Mouse (Mus musculus) retina, embryonic 14.5 days (tissue): Measurements from ENCODE around the gene Add3.
"Not testable (repeated sequence)": the region's sequence is repeated elsewhere in the genome, so short reads cannot be mapped to it uniquely, and the experiment has no call there.

Source experiments
- DNase-seq: peaks from one replicate; pipeline ENCODE4 v3.0.0-alpha.2; 2015; ENCODE audit warnings: low spot score

The Add3 gene

DNA sequence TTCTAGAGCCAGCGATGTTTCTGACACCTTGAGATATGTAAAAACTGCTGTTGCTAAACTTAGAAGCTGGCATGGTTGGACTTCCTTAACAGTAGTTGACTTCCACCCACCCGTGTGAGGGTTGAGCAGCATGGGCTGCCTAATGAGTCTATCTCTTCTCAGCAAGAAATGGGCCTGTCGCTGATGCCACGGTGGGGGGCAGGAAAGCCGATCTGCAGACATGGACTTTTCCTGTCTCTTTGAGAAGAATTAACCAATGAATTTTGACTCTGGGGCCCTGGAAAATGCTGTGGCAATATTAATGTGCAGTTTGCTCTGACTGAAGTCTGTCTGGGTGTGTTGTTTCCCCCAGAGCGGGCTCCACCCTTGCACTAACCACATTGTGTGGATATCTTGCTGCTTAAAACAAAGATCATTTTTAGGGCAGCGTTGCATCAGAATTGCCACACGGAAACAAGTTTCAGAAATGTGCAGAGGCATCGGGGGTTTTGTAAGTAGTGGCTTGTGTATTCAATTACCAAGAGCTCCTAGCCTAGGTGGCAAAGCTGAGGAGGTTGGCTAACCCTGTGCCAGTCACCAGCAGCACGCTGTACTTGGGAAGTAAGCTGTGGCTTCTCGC lies 53.8 kb downstream of the Add3 start:
- no peak for DNase-seq

DNA sequence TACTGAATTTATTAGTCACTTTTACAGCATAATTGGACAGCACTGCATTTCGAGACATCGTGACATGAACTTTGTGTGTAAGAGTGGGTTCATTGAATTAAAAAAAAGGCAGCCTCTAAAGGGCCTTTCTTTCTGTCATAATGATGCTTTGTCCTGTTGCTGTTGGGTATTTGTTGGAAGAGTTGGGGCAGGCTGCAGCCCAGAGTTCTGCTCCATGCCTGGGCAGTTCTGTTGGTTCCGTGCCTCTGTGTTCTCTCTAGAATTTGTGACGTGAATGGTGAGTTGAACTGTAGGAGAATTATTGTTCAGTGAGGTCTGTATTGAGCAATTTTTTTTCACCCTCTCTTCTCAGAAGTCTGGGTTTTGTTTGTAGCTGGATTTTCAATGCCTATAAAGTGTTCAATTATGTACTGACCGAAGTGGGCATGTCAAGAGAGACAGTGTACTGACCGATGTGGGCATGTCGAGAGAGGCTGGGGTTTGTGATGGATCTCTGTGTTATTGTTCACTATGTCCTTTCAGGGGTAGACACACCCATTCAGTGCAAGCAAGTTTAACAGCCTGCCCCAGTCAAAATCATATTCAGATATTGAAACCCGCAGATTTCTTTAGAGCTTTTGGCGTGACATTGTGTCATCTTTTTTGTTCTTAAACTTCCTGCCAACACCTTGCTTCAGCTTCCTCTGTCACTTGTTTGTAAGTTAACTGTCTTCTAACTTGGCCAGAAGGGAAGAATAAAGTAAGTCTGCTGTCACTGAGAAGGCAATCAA lies 54.7 kb downstream of the Add3 start:
- no peak for DNase-seq

DNA sequence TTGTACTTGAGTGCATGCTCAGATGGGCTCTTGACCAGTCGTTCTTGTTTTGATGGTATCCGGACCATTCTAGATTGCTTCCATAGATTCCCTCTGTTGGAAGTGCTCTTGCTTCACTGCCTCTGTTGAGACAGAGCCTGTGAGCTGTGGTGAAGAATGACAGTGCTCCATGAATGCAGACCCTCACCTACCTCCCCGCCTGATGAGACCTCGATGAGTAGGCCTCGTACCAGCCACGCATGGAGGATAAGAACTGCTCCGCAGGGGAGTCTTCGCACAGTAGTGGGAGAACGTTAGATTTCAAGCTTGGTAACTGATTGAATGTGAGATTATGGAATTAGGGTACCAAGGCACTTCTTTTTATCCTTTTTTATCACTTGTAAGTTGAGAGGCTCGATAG lies 56.7 kb downstream of the Add3 start:
- no peak for DNase-seq

DNA sequence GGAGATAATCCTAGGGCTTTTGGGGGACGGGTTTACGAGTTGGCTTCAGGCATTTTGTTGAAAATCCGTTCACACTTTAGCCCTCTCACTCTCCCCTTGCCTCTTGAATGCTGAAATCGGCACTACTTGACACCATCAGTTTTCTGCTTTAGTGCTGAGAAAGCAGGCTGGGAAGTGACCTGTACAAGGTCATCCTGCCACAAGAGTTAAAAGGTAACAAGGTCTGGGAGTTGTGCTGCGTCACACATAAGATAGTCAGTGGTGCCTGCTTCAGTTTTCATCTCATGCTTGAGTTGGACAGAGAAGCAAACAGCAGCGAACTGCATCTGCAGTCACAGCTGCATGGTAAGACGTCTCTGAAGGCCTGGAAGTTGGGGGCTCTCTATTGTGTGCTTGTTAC lies 57.5 kb downstream of the Add3 start:
- no peak for DNase-seq

DNA sequence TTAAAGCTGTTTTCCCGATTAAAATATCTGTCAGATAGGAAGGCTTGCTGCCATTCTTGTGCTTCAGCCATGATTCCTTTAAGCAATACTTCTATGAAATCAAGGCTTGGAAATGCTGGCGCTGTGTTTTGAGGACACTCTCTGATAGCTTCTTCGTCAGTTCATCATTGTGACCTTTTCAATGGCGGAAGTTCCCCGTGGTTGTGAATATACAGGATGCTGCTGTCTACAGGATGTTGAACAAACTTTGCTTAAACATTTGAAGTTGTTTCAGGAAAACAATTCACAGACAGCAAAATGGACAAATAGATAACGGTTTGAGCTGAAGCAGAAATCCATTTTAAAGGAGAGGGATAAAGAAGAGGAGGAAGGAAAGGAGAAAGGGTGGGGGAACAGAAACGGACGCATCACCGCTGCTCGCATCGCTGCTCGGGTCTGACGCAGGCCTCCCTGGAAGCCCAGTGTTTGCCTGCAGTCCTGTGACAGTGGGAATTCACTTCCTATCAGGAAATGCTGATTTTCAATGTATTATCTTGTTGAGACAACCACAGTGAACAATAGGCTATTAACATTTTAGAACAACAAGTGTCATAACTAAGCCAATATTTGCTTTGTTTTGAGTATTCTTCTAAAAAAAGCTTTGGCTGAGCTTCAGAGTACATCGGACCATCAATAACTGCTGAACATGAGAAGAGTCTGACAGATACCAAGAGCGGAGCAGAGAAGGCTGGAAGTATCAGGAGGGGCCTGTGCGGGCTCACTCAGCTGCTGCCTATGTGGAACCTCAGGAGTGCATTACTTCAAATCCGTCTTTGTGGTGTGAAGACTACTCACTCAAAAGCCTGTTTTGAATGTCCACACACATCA lies 58.7 kb downstream of the Add3 start:
- DNase-seq, result no peak

DNA sequence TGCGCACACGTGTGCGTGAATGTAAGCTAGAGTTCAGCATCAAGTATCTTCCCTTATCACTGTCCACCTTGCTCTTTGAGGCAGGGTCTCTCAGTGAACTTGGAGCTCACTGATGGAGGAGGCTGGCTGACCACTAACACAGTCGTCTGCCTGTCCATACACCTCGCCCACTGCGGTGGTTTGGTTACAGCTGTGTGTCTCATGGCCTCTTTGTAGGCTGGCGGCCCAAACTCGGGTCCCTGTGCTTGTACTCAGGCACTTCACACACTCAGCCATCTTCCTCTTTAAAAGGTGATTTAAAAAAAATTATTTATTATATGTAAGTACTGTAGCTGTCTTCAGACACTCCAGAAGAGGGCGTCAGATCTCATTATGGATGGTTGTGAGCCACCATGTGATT lies 59.5 kb downstream of the Add3 start:
- no peak for DNase-seq

DNA sequence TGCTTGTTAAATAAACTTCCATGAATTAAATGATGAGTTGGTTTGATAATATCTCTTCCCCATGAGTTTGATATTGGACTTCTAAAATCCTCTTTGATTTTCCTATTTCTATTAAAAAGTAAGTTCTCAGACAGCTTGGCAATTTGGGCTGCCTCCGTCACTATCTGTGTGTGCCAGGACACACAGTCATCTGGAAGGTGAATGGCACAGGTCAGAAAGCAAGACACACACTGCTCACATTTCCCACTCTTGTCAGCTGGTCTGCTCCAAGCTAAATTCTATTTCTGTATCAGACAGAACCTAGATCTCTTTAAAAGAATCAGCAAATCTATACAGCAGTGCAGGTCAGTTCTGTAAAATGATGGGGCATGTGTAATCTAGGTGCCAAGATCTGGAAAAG lies 61.9 kb downstream of the Add3 start:
- no peak for DNase-seq

DNA sequence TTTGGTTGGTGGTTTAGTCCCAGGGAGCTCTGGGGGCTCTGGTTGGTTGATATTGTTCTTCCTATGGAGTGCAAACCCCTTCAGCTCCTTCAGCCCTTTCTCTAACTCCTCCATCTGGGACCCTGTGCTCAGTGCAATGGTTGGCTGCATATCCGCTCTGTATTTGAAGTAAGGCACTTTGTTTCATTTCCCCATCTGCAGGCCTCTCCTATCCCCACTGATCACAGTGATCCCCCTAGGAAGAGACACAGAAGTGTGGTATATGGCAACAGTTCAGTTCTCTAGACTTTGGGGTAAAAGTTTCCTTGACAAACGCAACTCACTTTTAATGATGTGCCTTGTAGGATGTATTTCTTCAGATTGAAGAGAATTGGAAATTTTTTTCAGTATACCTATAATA lies 66.7 kb downstream of the Add3 start:
- no peak for DNase-seq

DNA sequence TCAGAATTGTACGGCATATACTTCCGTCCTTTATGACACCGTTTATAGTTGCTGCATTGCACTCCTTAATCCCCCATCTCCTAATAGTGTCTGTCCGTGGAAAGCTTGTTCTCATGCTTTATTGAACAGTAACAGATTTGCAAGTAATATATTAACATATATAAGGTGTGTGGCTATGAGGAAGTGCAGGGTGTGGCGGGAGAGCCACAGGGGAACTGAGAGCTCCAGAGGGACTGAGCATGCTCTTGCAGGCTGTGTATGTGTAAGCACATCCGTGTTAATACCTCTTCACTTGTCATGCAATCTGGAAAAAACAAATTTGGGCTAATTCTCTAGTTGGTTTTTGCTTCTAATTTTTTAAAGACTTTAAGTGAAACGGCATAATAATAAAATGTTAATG lies 68.6 kb downstream of the Add3 start:
- no peak for DNase-seq

DNA sequence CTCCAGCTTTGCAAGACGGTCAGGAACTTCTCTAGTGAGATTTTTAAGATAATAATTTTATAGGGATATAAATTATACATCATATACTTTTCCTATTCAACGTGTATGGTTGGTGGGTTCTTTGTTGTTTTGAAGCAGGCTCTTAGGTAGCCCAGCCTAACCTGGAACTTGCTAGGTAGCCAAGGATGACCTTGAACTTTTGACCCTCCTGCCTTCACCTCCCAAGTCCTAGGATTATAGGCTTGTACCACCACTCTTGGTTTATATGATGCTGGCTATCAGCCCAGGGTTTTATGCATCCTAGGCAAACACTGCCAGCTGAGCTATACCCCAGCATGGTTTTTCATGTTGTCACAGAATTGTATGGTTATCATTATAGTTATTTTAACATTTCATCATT lies 70.0 kb downstream of the Add3 start:
- no peak for DNase-seq

DNA sequence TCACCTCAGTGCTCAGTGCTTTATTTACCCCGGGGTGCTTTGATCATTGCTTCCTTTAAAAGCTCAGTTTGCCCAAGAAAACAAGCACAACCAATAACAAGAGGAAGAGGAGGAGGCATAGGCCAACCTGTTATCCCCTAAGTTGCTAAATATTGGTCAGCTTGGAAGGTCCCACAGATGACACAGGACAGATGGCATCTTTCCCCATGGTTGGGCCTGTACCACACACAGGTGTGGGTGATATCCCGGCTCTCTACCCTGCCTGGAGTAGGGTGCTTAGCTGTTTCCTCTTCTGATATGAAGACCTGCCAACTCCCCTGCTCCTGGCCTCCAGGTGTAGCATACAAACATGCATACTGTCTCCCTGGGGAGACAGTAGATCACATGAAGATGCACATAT lies 75.1 kb downstream of the Add3 start:
- no peak for DNase-seq

DNA sequence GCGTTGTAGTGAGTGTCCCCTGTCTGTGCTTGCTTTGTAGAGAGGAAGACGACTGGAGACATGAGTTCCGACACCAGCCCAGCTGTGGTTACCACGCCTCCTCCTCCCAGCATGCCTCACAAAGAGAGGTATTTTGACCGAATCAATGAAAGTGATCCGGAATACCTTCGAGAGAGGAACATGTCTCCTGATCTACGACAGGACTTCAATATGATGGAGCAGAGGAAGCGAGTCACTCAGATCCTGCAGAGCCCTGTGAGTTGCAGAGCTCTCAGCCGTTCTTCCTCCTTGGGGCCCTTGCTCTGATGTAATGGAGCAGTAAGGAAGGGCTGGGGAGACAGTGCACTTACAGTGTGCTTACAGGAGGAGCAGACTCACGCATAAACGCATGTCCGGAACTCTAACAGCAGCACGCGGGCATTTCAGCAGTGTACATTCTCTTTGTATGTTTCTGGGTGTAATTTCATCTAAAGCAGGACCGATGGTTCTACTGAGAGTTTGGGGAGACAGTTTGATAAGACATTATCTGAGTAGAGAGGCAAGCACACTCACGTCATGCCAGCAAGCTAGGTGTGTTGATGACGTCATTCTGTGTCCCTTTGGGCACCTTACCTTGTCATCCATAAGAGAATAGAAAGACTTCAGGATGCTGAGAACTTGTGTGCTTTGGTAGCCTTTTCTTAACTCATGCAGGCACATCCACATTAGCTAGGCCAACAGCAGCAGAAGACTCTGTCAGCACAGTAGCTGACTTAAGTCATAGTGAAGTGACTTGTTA lies 76.7 kb downstream of the Add3 start:
- DNase-seq, result no peak

DNA sequence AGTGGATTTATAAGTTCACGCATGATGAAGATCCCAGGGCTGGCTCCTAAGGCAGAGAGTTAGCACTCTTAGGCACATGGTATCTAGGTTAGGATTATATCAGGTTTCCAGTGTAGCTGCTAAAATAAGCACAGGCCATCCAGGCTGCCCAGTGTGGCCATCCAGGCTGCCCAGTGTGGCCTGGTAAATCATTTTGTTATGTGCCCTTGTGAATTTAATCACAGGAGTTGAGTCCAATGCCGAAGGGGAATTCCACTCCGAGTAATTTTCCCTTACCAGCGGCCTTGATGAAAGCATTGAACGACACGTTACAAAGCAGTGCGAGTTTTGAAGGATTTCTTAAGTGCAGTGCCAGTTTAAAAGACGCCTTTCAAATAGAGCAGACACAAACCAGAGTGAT lies 77.6 kb downstream of the Add3 start:
- no peak for DNase-seq

DNA sequence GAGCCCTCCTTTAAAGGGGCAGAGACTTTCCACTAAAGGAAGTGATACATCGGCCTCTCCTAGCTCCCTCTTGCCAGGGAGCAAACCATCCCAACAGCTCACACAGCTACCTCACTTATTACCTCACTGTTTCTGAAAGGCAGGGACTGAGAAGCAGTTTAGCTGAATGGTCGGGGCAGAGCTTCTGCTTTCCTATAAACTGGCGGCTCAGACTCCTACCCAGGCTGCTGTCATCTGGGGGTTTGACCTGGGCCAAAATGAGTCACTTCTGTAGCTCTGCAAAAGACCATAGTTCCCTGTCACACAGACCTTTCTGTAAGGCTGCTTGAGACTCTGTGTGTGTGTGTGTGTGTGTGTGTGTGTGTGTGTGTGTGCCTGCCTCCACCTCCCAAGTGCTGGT lies 79.1 kb downstream of the Add3 start:
- no peak for DNase-seq

DNA sequence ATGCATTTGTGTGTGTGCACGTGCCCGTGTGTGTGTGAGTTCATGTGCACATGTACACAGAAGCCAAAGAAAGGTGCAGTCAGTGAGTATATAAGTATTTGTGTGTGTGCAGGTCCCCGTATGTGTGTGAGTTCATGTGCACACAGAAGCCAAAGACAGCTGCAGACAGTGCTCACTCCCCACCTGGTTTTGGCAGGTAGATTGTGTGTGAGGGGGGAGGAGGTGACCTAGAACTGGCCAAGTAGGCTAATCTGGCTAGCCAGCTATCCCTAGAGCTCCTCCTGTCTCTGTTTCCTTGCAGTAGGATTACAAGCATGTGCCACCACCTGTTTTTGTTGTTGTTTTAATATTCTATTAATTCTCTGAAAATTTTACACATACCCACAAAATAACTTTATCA lies 80.9 kb downstream of the Add3 start:
- no peak for DNase-seq

DNA sequence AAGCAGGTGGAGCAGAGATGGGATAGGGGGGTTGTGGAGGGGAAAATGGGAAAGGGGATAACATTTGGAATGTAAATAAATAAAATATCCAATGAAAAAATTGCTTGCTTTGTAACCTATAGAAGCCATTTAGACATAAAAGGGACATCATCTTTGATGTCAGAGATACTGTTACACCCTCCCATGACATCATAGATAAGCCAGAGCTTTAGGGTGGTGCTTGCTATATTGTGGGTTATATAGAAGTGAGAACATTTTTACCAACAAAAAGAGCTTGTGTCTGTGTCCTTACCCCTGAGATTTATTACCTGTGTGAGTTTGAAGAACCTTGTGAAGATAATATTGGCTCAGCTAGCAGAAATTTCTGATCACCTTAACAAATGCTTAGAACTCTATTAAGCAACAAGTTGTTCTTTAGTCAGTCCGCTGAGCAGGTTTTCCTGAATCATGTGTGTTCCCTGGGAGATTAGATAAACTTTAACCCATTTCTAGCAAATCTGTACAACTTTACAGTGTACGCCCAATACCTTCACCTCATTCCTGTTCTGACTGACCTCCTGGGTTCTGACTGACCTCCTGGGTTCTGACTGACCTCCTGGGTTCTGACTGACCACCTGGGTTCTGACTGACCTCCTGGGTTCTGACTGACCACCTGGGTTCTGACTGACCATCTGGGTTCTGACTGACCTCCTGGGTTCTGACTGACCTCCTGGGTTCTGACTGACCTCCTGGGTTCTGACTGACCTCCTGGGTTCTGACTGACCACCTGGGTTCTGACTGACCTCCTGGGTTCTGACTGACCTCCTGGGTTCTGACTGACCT lies 85.2 kb downstream of the Add3 start:
- DNase-seq, result not testable (repeated sequence)

DNA sequence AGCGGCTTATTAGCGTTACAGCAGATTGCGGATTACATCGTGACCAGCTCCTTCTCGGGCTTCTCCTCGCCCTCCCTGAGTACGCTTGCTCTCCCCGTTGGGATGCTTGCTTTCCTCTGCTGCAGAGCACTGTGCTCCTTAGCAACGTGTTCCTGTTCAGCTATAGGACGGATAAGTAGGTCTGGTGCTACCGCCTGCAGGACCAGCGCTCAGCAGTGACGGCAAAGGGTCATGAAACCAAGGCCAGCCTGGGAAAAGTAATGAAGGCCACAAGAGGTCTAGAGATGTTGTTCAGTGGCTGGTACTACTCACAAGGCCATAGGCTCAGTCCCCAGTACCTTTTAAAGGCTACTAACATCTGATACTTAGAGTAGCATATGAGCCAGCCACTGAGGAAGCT lies 86.4 kb downstream of the Add3 start:
- DNase-seq, result no peak

DNA sequence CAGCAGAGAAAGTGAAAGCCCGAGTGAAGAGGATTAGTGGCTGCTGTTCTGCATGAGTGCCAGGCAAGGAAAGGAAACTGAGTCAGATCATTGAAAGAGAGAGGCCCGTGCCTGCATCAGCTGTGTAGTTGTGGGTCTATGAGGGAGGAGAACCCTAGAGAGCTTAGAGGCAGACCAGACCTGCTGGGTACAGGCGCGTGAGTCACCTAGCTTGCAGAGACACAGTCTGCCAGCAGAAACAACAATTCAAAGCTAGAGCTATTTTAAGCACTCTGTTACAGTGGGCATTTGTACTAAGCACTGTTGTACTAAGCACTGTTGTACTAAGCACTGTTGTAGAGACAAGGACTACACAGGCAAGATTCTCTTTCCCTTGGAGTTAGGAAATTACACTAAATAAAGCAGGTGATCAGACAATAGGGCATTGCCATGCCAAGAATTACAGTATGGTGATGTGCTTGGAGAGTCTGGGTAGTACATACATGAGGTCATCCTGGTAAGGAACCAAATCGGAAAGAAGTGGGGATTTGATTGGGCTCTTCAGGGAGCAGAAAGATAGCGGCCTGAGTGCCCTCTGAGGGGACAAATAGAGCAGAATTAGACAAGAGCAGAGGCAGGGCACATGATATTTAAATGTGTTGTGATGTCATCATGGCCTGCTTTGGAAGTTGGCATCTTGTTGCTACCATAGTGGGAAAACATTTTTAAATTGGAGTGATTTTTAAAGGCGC lies 88.0 kb downstream of the Add3 start:
- no peak for DNase-seq

DNA sequence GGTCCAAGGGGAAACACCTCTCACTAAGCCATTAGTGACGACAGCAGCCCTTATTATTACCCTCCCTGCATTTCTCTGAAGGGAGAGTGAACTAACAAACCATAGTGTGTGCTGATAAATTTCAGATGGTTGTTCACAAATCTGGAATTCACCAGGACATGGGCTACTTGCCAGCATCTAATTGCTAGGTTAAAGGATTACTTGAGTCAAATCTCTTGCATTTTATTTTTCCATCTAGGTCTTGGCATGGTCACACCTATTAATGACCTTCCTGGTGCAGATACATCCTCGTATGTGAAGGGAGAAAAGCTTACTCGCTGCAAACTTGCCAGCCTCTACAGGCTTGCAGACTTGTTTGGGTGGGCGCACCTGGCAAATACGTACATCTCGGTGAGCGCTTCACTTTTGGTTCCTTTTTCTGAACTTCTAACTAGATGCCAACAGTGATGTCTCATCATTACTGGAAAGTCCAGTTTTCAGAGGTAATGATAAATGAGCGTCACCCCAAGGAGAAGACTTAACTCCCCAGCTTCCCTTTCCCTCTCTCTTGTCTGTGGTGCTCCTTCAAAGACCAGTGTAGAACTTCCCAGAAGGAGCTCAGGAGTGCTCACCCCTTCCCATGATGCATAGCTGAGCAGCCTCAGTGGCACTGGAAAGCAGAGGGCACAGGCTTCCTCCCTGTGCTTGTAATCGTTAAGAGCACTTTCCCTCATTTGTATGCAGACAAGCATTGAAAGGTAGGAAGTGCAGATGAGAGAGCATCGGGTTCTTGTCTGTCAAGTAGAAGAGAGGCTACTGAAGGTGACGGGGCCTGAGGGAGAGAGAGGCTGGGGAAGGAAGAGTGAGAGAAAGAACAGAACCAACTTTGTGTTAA lies 90.9 kb downstream of the Add3 start:
- DNase-seq, result no peak

DNA sequence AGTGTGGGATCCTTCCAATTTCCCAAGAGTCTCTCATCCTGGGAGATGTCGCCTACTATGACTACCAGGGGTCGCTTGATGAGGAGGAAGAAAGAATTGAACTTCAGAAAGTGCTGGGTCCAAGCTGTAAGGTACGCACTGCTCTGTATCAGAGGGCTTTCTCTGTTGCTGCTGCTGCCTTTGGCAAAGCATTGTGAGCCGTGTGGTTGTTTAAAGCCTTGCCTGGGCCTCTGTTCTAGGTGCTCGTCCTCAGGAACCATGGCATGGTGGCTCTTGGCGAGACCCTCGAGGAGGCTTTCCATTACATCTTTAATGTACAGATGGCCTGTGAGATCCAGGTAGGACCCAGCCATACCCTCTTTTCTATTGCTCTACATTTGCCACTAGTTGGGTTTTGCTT lies 93.3 kb downstream of the Add3 start:
- DNase-seq, result no peak
